21 mouse cellular contexts compared by ENCODE assay signal in genomic region chr1:160035561-160035960, GRCm38 (mm10). TPM values are rescaled to one million over a fixed set of nuclear protein-coding genes. Genes with fewer than 3 reads are reported as not detected.
DNase-seq lines count a peak whose midpoint lies in the region; ATAC-seq and TF ChIP-seq lines count a peak whose summit lies in the region.
"Had no signal": no experiment of that assay in that cellular context is flagged by ENCODE, and none has a peak within 500 bp of the region (broad histone marks: within the 10 kb centered on the region; RNA-seq: fewer than 3 reads in every experiment).

No protein-coding gene starts in this region.

- H3K36me3 ChIP-seq in lung, postnatal 0 days (ENCODE audit: insufficient read depth, low read length): no peaks in the 10 kb centered on the region
- H3K36me3 ChIP-seq: embryonic facial prominence, embryonic 15.5 days; forebrain, embryonic 10.5 days; heart, embryonic 13.5 days; hindbrain, embryonic 15.5 days had no signal

- H3K4me1 ChIP-seq in lung, postnatal 0 days (ENCODE audit: insufficient read depth, low read depth, low read length): peaks cover 21% of the 10 kb centered on the region
- peaks cover 18% of the 10 kb centered on the region for H3K4me1 ChIP-seq in lung, adult 2 months (ENCODE audit: control insufficient read depth, insufficient read depth, low read length)
- H3K4me1 ChIP-seq: hindbrain, embryonic 15.5 days had no signal

- no peak overlapping the region for H3K9ac ChIP-seq in lung, postnatal 0 days (replicated peaks; ENCODE audit: low read depth)
- H3K9ac ChIP-seq: embryonic facial prominence, embryonic 15.5 days; heart, embryonic 13.5 days; hindbrain, embryonic 15.5 days had no signal

- DNase-seq in gastrocnemius, adult 2 months: no peak
- DNase-seq in gastrocnemius, adult 8-10 months (ENCODE audit: low spot score in 2 of 2): no peak
- peak; percentile 67 for DNase-seq in lung, postnatal 0 days (ENCODE audit: low spot score)
- no peak for DNase-seq in lung, adult 2 months
- DNase-seq in adipocyte (ENCODE audit: low spot score) (peak; percentile 73), MN1 (ENCODE audit: low spot score) (no peak)
- no peak for DNase-seq in kidney, adult 11 months
- DNase-seq: adrenal gland, adult 8-10 months; cerebellum, adult 11 months; cerebellum, adult 8-10 months; cerebellum, postnatal 14 days; embryo, embryonic 11 days; gastrocnemius, postnatal 25 days; heart, postnatal 36 days had no signal

- peak overlapping the region; percentile 83; the same call in 1 of the 2 replicates for H3K27ac ChIP-seq in gastrocnemius, adult 2 months
- peak overlapping the region; percentile 54; the same call in 1 of the 2 replicates for H3K27ac ChIP-seq in lung, postnatal 0 days (ENCODE audit: low read length)
- H3K27ac ChIP-seq: embryonic facial prominence, embryonic 15.5 days; forebrain, embryonic 10.5 days; heart, embryonic 13.5 days; hindbrain, embryonic 15.5 days had no signal

- no peak overlapping the region for H3K4me3 ChIP-seq in gastrocnemius, adult 2 months
- no peak overlapping the region for H3K4me3 ChIP-seq in lung, postnatal 0 days (ENCODE audit: low read depth, low read length)
- H3K4me3 ChIP-seq in lung, adult 2 months (replicated peaks; ENCODE audit: extremely low read depth, low read depth, low read length): no peak overlapping the region
- H3K4me3 ChIP-seq: embryonic facial prominence, embryonic 15.5 days; erythroblast, embryonic 14.5 days; forebrain, embryonic 10.5 days; heart, embryonic 13.5 days; hindbrain, embryonic 15.5 days had no signal

- H3K27me3 ChIP-seq in lung, postnatal 0 days (replicated peaks; ENCODE audit: insufficient read depth, low read length): no peaks in the 10 kb centered on the region
- H3K27me3 ChIP-seq: embryonic facial prominence, embryonic 15.5 days; heart, embryonic 13.5 days; hindbrain, embryonic 15.5 days had no signal

- intact Hi-C loops in gastrocnemius, adult 2 months (cut with DNase I): no loop called here

- no peak overlapping the region for H3K4me2 ChIP-seq in lung, postnatal 0 days (replicated peaks; ENCODE audit: low read depth, low read length)
- H3K4me2 ChIP-seq: embryonic facial prominence, embryonic 15.5 days; heart, embryonic 13.5 days; hindbrain, embryonic 15.5 days had no signal

- 12% methylated on average over 3 of the region's 3 CpGs for WGBS in lung, postnatal 0 days
- 35% methylated on average over 3 of the region's 3 CpGs for WGBS in lung, adult 2 months

- ATAC-seq in lung, postnatal 0 days: peak; percentile 27; the same call in 1 of the 2 replicates
- ATAC-seq: forebrain, embryonic 14.5 days had no signal

- no peak for TF ChIP-seq POLR2A in lung, adult 2 months (IDR thresholded peaks at IDR 0.05; ENCODE audit: borderline replicate concordance, extremely low read depth, low read depth, low read length)

- H3K9me3 ChIP-seq in lung, postnatal 0 days (ENCODE audit: low read length): no peaks in the 10 kb centered on the region
- H3K9me3 ChIP-seq: embryonic facial prominence, embryonic 15.5 days; forebrain, embryonic 10.5 days; heart, embryonic 13.5 days; hindbrain, embryonic 15.5 days had no signal

- no peak for TF ChIP-seq EP300 in lung, postnatal 0 days (IDR thresholded peaks at IDR 0.05)

- TF ChIP-seq CTCF in gastrocnemius, adult 2 months (IDR thresholded peaks at IDR 0.05): no peak
- TF ChIP-seq CTCF in lung, postnatal 0 days (IDR thresholded peaks at IDR 0.05): no peak
- TF ChIP-seq CTCF in lung, adult 2 months (IDR thresholded peaks at IDR 0.05; ENCODE audit: insufficient read depth, low read length): no peak

RNA-seq across cellular contexts. Expression of gene 4930523C07Rik, which starts 8.6 kb away (rescaled TPM):
- 1 to 10 TPM; 5.2 to 8.9 TPM for total RNA-seq in gastrocnemius, adult 2 months (2021)
- 1 to 10 TPM; 2.5 to 5.5 (median 3.1) TPM for total RNA-seq in gastrocnemius, adult 8-10 months (2022)
- 111 and 115 TPM in 2 replicates for polyA plus RNA-seq in lung, postnatal 0 days (2015; fragmentation: Nextera tagmentation; extraction: Ambion mirVana)
- polyA plus RNA-seq in lung, adult 2 months (2012; rRNA removed): 29.3 and 31.9 TPM in 2 replicates
- total RNA-seq: MEL had no signal

Comparison
In these comparisons a context has a peak if more than half of its experiments do, and no peak if none do; other contexts are left out.
1. DNase-seq: peak in lung, postnatal 0 days (single experiment) and adipocyte (single experiment); none in gastrocnemius, adult 2 months (single experiment), gastrocnemius, adult 8-10 months (0 of 2), lung, adult 2 months (single experiment), kidney, adult 11 months (single experiment) and MN1 (single experiment).